Mouse (Mus musculus): Measurements from ENCODE around the gene Klk1b11.
"Not testable (repeated sequence)": the region's sequence is repeated elsewhere in the genome, so short reads cannot be mapped to it uniquely, and the experiment has no call there.

The Klk1b11 gene

DNA sequence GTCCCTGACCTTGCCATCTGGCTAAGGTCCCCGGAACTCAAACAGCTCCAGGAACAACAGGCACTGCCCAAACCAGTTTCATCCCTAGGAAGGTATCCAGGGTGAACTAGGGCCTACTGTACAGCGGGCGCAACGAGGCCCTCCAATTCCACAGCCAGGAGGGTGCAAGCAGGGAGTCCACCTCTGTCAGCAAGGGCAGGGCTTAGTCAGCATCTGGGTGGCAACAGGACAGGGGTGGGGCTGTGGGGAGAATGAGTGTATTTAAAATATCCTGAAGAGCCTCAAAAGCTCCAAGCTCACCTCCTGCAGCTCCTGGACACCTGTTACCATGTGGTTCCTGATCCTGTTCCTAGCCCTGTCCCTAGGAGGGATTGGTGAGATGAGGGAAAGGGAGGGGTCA lies at the start of gene Klk1b11:
TSS of gene Klk1b11 (plus strand) at position 301 of the 400 bp plus-strand sequence.
- DNase-seq (ENCODE audit: low spot score in 2 of 2) = not testable (repeated sequence)

GRCm38 (mm10) chr7:43950364-43950763 lies 45.3 kb upstream of the Klk1b11 start, which contains the start of gene Klk1b8:
TSS of gene Klk1b8 (plus strand) at chr7:43950664.
- no peak for DNase-seq (ENCODE audit: low spot score in 2 of 2)

GRCm38 (mm10) chr7:43952703-43953102 lies 43.0 kb upstream of the Klk1b11 start:
- DNase-seq (ENCODE audit: low spot score in 2 of 2) = no peak

DNA sequence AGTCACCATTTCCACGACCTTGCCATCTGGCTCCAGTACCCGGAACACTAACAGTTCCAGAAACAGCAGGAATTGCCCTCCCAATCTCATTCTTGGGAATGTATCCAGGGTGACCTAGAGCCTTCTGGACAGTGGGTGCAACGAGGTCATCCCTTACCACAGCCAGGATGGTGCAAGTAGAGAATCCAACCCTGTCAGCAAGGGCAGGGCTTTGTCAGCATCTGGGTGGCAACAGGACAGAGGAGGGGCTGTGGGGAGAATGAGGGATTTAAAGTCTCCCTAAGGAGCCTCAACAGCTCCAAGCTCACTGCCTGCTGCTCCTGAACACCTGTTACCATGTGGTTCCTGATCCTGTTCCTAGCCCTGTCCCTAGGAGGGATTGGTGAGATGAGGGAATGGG lies 29.2 kb upstream of the Klk1b11 start, which contains the start of gene Klk1b1:
TSS of gene Klk1b1 (plus strand) at position 301 of the 400 bp plus-strand sequence.
- no peak for DNase-seq (ENCODE audit: low spot score in 2 of 2)

DNA sequence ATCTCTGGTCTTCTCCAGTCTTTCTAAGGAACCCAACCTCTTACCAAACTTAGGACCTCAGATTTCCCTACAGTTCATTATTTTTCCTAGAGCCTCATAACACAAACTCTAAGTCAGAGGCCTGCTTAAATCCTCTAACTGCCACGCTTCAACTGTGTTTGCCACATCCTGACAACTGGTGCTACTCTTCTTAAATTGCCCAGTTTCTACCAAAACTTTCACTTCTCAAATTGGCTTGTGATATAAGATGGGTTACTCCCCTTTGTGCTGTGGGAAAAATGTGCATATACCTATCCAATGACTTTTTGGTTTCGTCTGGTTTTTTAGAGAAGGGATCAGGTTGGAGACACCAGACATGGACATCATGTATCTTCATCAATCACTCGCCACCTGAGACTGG lies 28.6 kb upstream of the Klk1b11 start:
- DNase-seq (ENCODE audit: low spot score in 2 of 2) = no peak

DNA sequence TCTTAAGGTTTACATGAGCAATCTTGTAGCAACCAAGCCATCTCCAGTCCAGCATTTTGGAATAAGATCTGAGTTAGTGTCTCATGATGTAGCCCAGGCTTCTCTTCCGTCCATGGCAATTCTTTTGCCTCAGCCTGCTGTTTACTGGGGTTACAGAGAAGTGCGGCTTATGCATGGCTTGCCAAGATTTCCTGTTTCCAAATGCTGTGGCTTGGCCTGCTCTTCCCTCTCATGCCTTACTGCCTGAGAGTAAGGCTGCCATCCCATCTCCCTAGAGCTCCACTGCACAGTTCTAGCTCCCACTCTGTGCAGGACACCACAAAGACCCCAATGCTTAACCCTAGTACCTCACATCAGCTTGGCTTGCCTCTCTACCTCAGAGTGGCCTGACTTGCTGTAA lies 28.1 kb upstream of the Klk1b11 start:
- DNase-seq (ENCODE audit: low spot score in 2 of 2) = no peak

DNA sequence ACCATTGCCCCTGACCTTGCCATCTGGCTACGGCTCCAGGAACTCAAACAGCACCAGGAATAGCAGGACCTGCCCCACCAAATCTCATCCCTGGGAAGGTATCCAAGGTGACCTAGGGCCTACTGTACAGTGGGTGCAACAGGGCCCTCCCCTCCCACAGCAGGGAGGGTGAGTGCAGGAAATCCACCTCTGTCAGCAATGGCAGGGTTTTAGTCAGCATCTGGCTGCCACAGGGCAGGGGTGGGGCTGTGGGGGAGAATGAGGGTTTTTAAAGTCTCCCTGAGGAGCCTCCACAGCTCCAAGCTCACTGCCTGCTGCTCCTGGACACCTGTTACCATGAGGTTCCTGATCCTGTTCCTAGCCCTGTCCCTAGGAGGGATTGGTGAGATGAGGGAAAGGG lies 19.9 kb upstream of the Klk1b11 start, which contains the start of gene Klk1b9:
TSS of gene Klk1b9 (plus strand) at position 301 of the 400 bp plus-strand sequence.
- not testable (repeated sequence) for DNase-seq (ENCODE audit: low spot score in 2 of 2)

DNA sequence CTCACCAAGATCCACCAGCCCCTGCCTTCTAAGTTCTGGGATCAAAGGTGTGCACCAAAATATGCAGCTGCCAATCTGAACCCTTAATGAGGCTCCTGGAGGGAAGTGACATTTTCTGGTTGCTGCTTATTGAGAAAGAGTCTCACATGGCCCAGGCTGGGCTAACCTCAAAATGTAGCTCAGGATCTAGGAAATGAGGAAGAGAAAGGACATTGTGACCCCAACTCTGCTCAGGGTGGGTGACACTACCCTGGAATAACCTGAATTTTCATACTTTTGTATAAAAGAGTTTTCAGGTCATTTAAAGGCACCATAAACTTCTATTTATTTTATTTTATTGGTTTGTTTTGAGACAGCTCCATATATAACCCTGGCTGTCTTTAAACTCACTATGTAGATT lies 10.0 kb upstream of the Klk1b11 start:
- no peak for DNase-seq (ENCODE audit: low spot score in 2 of 2)

GRCm38 (mm10) chr7:43994821-43995220 lies 856 bp upstream of the Klk1b11 start:
- not testable (repeated sequence) for DNase-seq (ENCODE audit: low spot score in 2 of 2)

- DNase-seq (ENCODE audit: low spot score in 2 of 2) = no peak
Observed at GRCm38 (mm10) chr7:44004847-44005246, 9.2 kb downstream of the Klk1b11 start.

GRCm38 (mm10) chr7:44011868-44012267 lies 16.2 kb downstream of the Klk1b11 start, which contains the start of gene Klk1b26:
TSS of gene Klk1b26 (plus strand) at chr7:44012168.
- DNase-seq (ENCODE audit: low spot score in 2 of 2) = not testable (repeated sequence)

- not testable (repeated sequence) for DNase-seq (ENCODE audit: low spot score in 2 of 2)
Observed at GRCm38 (mm10) chr7:44014666-44015065, 19.0 kb downstream of the Klk1b11 start.

DNA sequence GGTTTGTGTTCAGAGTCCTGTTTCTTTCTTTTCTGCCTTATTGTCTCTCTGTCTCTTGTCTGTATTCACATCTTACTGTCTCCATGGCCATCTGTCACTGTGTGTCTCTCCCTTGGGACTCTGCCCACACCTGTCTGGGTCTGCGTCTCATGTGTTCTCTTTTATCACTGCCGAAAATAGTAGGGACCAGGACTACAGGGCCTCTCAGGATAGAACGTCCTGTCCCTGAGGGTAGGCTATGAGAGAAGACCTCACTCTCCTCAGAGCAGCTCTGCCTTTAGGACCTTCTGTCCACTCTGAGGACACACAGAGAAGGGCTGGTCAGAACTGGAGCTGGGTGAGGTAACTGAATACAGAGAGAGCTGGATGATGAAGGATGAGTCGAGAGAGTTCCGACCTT lies 19.4 kb downstream of the Klk1b11 start:
- no peak for DNase-seq (ENCODE audit: low spot score in 2 of 2)

All from cerebellum, postnatal 4 days (tissue).